Mouse (Mus musculus): ENCODE measurements around the gene Vwa3b. TPM values are rescaled to one million over a fixed set of nuclear protein-coding genes. Genes with fewer than 3 reads are reported as not detected.

Gene Vwa3b
- polyA plus RNA-seq, 1 experiment from 2014 or later, result 0.52 TPM

DNA sequence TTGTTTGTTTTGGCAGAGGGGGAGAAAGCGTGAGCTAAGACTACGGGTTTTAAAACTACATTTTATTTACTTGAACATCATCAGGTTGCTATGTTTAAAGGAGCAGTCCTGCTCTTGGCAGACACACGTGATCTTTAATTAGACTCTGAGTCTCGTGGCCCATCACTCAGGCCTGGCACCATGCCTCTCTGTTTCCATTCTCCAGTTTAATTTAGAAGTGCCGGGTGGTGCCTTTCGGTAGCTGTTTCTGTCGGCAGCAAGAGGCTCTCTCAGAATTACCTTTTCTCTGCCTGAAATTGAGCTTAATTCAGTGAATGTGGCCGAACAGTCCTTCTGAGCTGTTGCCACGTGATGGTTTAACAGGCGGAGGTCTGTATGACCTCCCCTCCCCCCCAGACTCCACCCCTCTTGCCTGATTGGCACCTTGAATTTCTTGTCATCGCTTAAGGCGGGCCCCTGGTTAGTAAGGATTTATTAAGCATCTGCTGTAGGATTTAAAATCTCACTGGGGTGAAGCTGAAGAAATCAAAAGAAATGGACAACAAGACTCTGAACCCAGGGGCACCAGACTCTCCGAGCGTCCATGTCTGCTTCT, 51.7 kb downstream of the Vwa3b start:
- Histone ChIP-seq H3K36me3 (no peaks in the 10 kb centered on the region), H3K4me1 (replicated peaks) (peaks cover 12% of the 10 kb centered on the region), H3K27me3 (no peaks in the 10 kb centered on the region), H3K9ac (no peak overlapping the region), H3K27ac (replicated peaks) (no peak overlapping the region), H3K4me3 (no peak overlapping the region), H3K9me3 (no peaks in the 10 kb centered on the region), H3K4me2 (no peak overlapping the region)
- ATAC-seq (ENCODE audit: low read depth), result no peak
- 74% methylated on average over 14 of the region's 14 CpGs for WGBS

DNA sequence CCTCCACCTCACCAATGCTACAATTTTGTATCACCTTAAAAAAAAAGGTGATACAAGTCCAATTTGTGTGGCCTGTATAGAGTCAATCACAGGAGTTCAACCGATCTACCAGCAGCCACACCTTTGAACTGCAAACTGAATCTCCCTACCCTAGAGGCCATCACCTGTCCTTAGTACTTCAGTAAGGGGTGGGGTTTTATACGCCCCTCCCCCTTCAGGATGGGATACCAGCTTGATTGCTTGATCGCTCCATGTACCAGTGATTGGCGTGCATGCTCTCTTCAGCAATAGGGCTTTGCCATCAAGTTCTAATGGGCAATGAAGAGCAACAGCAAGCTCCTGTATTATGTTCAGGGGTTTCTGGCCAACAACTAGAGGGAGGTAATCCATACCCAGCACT, 54.0 kb downstream of the Vwa3b start:
- Histone ChIP-seq H3K4me3 (no peak overlapping the region), H3K9ac (no peak overlapping the region), H3K36me3 (no peaks in the 10 kb centered on the region), H3K9me3 (no peaks in the 10 kb centered on the region), H3K4me1 (replicated peaks) (peaks cover 12% of the 10 kb centered on the region), H3K4me2 (no peak overlapping the region), H3K27ac (replicated peaks) (no peak overlapping the region), H3K27me3 (no peaks in the 10 kb centered on the region)
- ATAC-seq (ENCODE audit: low read depth), result no peak
- 78% methylated on average over 4 of the region's 4 CpGs for WGBS

DNA sequence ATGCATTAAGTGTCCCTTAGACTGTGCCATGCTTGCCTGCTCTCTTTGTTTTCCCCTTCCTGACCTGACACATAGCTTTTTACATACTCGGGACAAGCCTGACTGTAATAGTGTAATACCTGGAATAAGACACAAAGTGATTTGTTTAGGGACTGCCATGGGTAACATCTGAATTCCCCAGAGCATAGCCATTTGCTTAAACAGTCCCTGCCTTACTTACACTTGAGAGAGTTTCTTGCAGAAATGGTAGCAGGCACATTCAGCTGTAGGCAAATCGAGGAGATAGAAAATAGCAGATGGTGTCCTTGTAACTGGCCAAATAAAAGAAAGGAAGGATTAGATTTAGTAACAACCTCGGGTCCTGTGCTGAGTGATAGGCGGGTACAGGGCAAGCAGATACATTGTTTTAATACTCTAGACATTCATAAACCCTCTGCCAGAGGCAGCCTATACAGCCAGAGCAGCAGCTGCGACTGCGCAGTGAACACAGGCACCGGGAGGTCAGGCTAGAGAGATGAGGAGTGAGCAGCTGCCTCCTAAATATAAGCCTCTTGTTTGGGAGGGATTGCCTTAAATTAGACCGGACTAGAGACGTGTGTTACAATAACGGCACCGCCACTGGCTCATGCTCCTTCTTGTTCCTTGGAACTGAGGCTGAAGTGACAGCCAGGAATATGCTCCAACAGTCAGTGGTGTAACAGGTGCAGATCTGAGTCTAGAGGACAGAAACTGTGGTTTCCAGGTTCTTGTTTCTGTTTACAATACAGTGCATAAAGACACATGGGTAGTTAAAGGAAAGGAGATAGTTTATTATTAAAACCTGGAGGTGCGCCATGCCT, 55.2 kb downstream of the Vwa3b start:
- H3K4me3 ChIP-seq, result no peak overlapping the region
- H3K36me3 ChIP-seq, result no peaks in the 10 kb centered on the region
- H3K9ac ChIP-seq, result no peak overlapping the region
- WGBS, result 42% methylated on average over 12 of the region's 12 CpGs
- peak overlapping the region; percentile 52 for H3K27ac ChIP-seq (replicated peaks)
- ATAC-seq (ENCODE audit: low read depth), result peak; percentile 82
- H3K27me3 ChIP-seq, result no peaks in the 10 kb centered on the region
- peaks cover 12% of the 10 kb centered on the region for H3K4me1 ChIP-seq (replicated peaks)
- H3K9me3 ChIP-seq, result no peaks in the 10 kb centered on the region
- H3K4me2 ChIP-seq, result peak overlapping the region; percentile 22; the same call in 1 of the 2 replicates

DNA sequence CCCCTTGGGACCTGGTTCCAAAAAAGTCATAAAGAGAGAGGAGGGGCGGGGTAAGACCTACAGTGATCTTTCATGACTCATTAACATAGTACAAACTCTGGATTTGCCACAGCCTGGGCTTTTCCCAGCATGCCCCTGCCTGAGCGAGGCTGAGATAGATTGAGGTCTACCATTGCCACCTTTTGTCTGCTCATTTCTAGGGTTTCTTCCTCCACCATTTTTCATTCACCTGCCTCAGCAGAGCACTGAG, 55.7 kb downstream of the Vwa3b start:
- Histone ChIP-seq H3K9ac (no peak overlapping the region), H3K27ac (replicated peaks) (no peak overlapping the region), H3K4me1 (replicated peaks) (peaks cover 12% of the 10 kb centered on the region), H3K27me3 (no peaks in the 10 kb centered on the region), H3K4me3 (no peak overlapping the region), H3K9me3 (no peaks in the 10 kb centered on the region), H3K4me2 (no peak overlapping the region), H3K36me3 (no peaks in the 10 kb centered on the region)
- ATAC-seq (ENCODE audit: low read depth), result no peak
- 87% methylated on average over 2 of the region's 2 CpGs for WGBS

DNA sequence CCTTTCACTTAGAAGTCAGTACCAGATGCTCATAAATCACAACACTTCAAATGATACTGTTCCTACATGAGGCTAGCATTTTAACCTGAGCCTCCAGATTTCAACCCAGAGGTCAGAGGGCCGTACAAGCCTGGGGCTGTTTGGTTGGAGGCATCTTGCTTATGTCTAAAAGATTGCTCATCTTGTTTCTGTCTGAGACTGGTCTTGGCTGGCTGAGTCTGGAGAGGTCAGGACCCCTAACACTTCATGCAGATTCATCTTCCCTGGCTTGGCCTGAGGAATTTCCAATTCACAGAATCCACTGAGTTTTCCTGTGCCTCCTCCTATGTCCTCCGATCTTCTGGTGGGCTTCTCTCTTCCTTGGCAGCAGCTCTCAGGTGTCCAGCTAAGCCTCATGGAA, 57.7 kb downstream of the Vwa3b start:
- no peak overlapping the region for H3K4me3 ChIP-seq
- H3K27me3 ChIP-seq, result no peaks in the 10 kb centered on the region
- no peaks in the 10 kb centered on the region for H3K9me3 ChIP-seq
- WGBS, result 83% methylated on average over 2 of the region's 2 CpGs
- ATAC-seq (ENCODE audit: low read depth), result no peak
- no peak overlapping the region for H3K4me2 ChIP-seq
- H3K4me1 ChIP-seq (replicated peaks), result peaks cover 12% of the 10 kb centered on the region
- no peaks in the 10 kb centered on the region for H3K36me3 ChIP-seq
- H3K9ac ChIP-seq, result no peak overlapping the region
- no peak overlapping the region for H3K27ac ChIP-seq (replicated peaks)

DNA sequence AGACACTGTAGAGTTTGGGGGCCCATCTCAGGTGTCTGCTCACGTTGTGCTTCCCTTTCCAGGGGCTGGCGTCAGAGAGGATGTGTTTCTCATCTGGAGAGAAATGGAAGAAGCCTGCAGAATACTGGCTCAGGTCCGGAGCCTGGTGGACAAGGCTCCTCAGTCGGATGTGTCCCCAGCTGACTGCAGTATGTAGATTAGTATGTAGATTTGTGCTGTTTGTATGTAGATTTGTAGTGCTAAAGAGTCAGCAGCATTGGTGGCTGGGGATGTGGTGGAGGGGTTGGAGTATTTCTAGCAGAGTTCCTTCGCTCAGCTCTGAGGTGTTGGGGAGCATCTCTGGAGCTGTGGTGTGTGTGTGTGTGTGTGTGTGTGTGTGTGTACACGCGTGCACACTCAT, 58.8 kb downstream of the Vwa3b start:
- Histone ChIP-seq H3K4me3 (no peak overlapping the region), H3K36me3 (no peaks in the 10 kb centered on the region), H3K9ac (no peak overlapping the region), H3K4me1 (replicated peaks) (peaks cover 12% of the 10 kb centered on the region), H3K27me3 (no peaks in the 10 kb centered on the region), H3K27ac (replicated peaks) (no peak overlapping the region), H3K4me2 (no peak overlapping the region), H3K9me3 (no peaks in the 10 kb centered on the region)
- no peak for ATAC-seq (ENCODE audit: low read depth)
- WGBS, result 55% methylated on average over 7 of the region's 7 CpGs

DNA sequence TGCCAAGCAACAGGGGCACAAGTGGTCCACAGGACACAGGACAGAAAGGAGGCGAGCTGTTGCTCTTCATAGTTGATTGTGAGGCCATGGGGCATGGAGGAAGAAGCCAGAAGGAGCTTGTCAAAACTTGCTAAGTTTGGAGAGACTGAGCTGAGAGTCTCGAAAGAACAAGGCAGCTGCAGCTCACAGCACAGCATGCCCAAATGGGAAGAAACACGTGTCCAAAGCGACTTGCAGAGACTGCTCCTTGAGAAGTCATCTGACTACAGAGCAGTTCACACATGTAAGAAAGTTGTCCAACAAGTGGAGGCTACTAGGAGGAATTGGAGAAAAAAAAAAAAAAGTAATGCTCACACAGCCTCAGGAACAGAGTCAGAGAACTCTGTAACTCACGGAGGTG, 62.8 kb downstream of the Vwa3b start:
- no peak for ATAC-seq (ENCODE audit: low read depth)
- no peaks in the 10 kb centered on the region for H3K4me1 ChIP-seq (replicated peaks)
- no peak overlapping the region for H3K4me2 ChIP-seq
- no peak overlapping the region for H3K4me3 ChIP-seq
- H3K36me3 ChIP-seq, result no peaks in the 10 kb centered on the region
- WGBS, result 72% methylated on average over 5 of the region's 5 CpGs
- H3K27me3 ChIP-seq, result no peaks in the 10 kb centered on the region
- H3K9ac ChIP-seq, result no peak overlapping the region
- H3K27ac ChIP-seq (replicated peaks), result no peak overlapping the region
- no peaks in the 10 kb centered on the region for H3K9me3 ChIP-seq

DNA sequence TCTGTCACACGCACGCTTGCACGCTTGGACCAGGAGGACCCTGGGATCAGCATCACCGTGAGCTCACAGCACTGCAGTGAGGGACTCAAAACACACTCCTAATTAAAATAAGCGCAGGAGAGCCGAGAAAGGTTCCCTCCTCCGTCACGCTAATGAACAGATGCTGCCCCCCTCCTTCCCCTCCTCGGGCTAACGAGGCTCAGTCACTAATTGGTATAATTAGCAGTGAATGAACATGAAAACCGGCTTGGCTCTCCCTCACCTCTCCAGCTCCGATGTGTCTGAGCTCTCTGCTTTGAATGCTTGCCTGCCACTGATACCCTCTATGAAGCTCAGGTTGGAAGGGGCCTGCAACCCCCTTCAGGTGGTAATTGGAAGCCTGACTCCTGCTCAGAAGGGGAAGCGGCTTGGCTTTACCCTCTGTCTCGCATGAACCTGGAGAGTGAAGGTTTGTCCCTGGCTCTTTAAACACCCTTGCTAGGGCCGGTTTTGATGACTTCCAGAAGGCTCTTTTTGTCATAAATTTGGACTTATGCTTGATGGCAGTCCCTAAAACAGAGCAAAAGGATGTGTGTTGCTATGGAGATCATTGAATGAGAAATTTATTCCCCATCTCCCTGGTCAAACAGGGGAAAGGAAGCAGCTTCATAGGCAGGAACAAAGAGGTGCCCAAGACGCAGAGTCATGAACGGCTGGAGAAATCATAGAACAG, 71.1 kb downstream of the Vwa3b start:
- peak overlapping the region; percentile 82 for H3K27ac ChIP-seq (replicated peaks)
- H3K9ac ChIP-seq, result no peak overlapping the region
- H3K4me3 ChIP-seq, result no peak overlapping the region
- peaks cover 11% of the 10 kb centered on the region for H3K4me1 ChIP-seq (replicated peaks)
- 51% methylated on average over 17 of the region's 17 CpGs for WGBS
- peak; percentile 89 for ATAC-seq (ENCODE audit: low read depth)
- no peaks in the 10 kb centered on the region for H3K9me3 ChIP-seq
- H3K27me3 ChIP-seq, result no peaks in the 10 kb centered on the region
- no peaks in the 10 kb centered on the region for H3K36me3 ChIP-seq
- peak overlapping the region; percentile 15; the same call in 1 of the 2 replicates for H3K4me2 ChIP-seq

DNA sequence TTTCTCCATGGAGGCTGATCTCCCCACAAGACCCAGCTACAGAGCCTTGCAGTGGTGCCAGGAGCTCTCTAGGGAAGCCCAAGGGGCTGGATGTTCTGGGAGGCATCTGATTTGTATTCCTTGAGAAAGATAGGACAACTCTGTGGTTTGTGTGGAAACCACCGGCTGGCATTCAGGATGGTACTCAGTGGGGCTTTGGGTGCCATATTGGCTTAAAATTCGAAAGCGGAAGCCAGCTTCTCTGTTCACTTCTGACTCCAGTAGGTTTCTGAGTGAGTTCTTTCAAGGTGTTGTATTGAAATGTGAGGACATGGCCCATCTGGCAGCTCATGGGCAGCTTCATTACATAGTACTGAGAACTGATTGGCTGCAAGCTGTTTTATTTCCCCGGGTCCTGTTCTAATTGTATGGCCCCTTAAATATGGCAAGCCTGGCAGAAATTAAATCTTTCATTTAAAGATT, 71.7 kb downstream of the Vwa3b start:
- H3K36me3 ChIP-seq, result no peaks in the 10 kb centered on the region
- H3K9ac ChIP-seq, result no peak overlapping the region
- H3K4me3 ChIP-seq, result no peak overlapping the region
- H3K27ac ChIP-seq (replicated peaks), result peak overlapping the region; percentile 82
- H3K9me3 ChIP-seq, result no peaks in the 10 kb centered on the region
- whole genome bisulfite sequencing, result 84% methylated on average over 4 of the region's 4 CpGs
- peak overlapping the region; percentile 15; the same call in 1 of the 2 replicates for H3K4me2 ChIP-seq
- 0 out of 2 replicates have a peak, but pooled peaks have one; percentile 1 for ATAC-seq (ENCODE audit: low read depth)
- peaks cover 11% of the 10 kb centered on the region for H3K4me1 ChIP-seq (replicated peaks)
- H3K27me3 ChIP-seq, result no peaks in the 10 kb centered on the region

DNA sequence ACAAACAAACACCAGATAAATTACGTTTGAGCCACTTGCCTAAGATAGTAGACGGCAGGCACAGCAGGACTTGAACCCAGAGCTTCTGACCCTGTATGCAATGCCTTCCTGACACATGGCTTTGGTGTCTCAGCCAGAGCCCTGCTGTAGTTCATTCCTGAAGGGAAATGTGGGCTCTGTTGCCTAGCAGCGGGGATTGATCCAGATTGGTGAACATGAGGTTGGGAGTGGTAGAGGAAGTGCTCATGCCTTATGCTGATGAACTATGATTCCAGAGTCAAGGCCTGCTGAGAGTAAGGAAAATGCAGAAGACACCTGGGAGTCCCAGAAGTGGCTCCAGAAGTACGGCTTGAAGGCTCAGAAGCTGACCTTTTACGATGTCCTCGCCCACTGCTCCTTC, 74.0 kb downstream of the Vwa3b start:
- no peak overlapping the region for H3K9ac ChIP-seq
- no peaks in the 10 kb centered on the region for H3K27me3 ChIP-seq
- H3K27ac ChIP-seq (replicated peaks), result no peak overlapping the region
- peaks cover 18% of the 10 kb centered on the region for H3K4me1 ChIP-seq (replicated peaks)
- ATAC-seq (ENCODE audit: low read depth), result no peak
- H3K36me3 ChIP-seq, result no peaks in the 10 kb centered on the region
- H3K4me2 ChIP-seq, result no peak overlapping the region
- no peak overlapping the region for H3K4me3 ChIP-seq
- no peaks in the 10 kb centered on the region for H3K9me3 ChIP-seq
- WGBS, result 89% methylated on average over 6 of the region's 6 CpGs

DNA sequence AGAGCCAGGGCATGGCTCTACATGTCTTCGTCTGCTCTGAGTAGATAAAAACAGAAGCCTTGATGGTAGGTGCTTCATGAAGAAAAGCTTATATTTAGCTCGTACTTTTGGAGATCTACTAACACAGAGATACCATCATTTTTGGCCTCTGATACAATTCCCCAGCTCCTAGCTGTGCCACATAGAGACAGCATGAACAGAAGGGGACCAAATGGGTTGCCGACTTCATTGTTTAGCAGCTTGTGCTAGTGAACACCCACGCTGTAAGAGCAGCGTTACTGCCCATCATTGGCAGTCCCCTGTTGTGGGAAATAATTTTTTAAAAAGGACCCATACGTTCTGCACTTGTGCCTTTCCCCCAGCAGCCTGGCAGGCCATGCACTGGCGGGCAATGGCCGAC, 74.6 kb downstream of the Vwa3b start:
- Histone ChIP-seq H3K4me1 (replicated peaks) (peaks cover 18% of the 10 kb centered on the region), H3K4me2 (no peak overlapping the region), H3K9ac (no peak overlapping the region), H3K27ac (replicated peaks) (no peak overlapping the region), H3K27me3 (no peaks in the 10 kb centered on the region), H3K4me3 (no peak overlapping the region), H3K36me3 (no peaks in the 10 kb centered on the region), H3K9me3 (no peaks in the 10 kb centered on the region)
- WGBS, result 82% methylated on average over 8 of the region's 8 CpGs
- no peak for ATAC-seq (ENCODE audit: low read depth)

DNA sequence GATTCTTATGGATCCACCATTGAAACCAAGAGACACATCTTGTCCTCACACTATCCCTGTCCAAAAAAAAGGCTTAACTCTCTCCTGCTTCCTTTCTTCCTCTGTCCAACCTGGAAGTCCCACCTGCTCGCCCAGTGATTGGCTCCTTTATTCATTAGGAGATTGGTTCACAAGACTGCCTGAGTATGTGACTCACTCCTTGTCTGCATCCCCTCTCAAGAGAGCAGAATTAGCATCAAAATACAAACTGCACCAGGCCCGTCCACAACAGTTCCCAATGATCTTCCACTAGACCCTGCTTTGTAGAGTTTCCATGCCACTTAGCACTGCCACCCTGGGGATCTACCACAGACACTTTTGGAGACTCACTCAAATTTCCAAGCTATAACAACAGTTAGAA, 75.3 kb downstream of the Vwa3b start:
- H3K27ac ChIP-seq (replicated peaks), result no peak overlapping the region
- WGBS, result 58% methylated on average over 2 of the region's 2 CpGs
- ATAC-seq (ENCODE audit: low read depth), result no peak
- no peak overlapping the region for H3K4me2 ChIP-seq
- H3K36me3 ChIP-seq, result no peaks in the 10 kb centered on the region
- no peaks in the 10 kb centered on the region; the same call in 1 of the 2 replicates for H3K27me3 ChIP-seq
- peaks cover 18% of the 10 kb centered on the region for H3K4me1 ChIP-seq (replicated peaks)
- H3K4me3 ChIP-seq, result no peak overlapping the region
- H3K9me3 ChIP-seq, result no peaks in the 10 kb centered on the region
- no peak overlapping the region for H3K9ac ChIP-seq

Data from neural tube, embryonic 13.5 days (tissue).